Mouse (Mus musculus): ENCODE results near the gene Trmo.

The Trmo gene

DNA sequence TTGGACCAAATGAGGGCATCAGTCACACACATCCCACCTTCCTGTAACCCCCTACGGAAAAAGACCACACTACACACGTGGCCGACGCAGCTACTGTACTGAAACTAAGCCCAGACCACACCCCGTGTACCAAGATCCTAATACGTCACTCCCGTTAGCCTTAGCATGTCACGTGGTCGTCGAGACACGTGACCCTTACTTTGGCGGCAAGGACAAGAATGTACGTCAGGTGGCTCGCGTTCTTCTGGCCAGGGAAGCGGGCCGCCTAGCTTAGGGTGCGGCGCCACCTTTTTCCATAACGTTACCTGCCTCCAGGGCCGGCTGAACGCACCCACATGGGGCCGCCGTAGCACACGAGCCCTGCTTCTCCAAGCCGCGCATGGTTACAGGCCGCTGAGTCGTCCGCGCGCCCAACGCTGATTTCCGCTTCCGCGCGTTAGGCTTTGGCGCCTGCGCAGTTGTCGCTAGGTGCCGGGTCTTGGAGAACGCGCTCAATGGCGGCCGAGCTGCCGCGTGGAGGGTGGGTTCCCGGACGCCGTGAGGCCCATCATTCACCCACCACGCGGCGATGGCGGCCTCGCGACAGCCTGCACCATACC, at the start of gene Trmo:
Gene Trmo, minus strand, starts transcription at position 425 of the 599 bp plus-strand sequence.
- DNase-seq (ENCODE audit: low spot score): peak; percentile 81

- no peak for DNase-seq (ENCODE audit: low spot score)
These were observed 43.3 kb upstream of the Trmo start for GRCm38 (mm10) chr4:46432339-46433036.

- no peak for DNase-seq (ENCODE audit: low spot score)
These were observed 39.8 kb upstream of the Trmo start for GRCm38 (mm10) chr4:46428903-46429499.

- DNase-seq (ENCODE audit: low spot score): no peak
These were observed 33.4 kb upstream of the Trmo start for GRCm38 (mm10) chr4:46422625-46423024.

DNA sequence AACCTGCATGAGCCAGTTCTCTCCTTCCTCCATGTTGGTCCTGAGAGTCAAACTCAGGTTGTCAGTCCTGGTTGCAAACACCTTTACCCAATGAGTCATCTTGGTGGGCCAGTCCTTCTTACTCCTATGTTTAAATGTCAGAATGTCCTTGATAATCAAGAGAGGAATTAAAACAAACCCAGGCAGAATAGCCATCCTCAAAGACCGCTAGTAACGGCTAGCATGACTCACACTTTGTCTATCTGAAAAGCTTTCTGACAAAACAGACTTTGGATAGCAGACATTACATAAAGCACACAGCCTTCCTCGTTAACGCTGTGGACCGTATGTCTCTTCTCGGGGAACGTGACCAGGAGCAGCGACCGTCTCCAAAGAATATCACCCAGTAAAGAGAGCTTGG, 29.6 kb upstream of the Trmo start:
- DNase-seq (ENCODE audit: low spot score): no peak

DNA sequence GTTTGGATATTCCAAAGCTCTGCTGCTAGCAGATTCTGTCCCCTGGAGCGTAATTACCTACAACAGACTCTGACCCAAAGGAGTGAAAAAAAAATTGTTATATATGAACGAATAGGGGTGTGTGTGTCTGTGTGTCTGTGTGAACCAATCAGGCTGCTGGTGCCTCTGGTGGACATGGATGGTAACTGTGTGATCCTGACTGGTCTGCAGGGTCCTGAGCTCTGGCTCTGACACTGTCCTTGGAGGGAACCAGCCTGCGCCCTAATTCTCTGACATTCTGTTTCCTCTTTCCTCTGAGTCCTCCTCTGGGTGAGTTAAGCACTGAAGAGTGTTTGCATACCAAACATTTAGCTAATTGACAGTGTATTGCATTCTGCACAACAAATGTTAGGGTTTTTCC, 28.3 kb upstream of the Trmo start:
- no peak for DNase-seq (ENCODE audit: low spot score)

GRCm38 (mm10) chr4:46413406-46413805, 24.2 kb upstream of the Trmo start, which contains the start of gene Hemgn:
TSS of gene Hemgn (minus strand) at chr4:46413506.
- DNase-seq (ENCODE audit: low spot score): no peak

- DNase-seq (ENCODE audit: low spot score): no peak
These were observed 22.9 kb upstream of the Trmo start for GRCm38 (mm10) chr4:46412113-46412512.

GRCm38 (mm10) chr4:46411489-46411888, 22.3 kb upstream of the Trmo start:
- no peak for DNase-seq (ENCODE audit: low spot score)

- DNase-seq (ENCODE audit: low spot score): no peak
These were observed 21.4 kb upstream of the Trmo start for GRCm38 (mm10) chr4:46410677-46411076.

DNA sequence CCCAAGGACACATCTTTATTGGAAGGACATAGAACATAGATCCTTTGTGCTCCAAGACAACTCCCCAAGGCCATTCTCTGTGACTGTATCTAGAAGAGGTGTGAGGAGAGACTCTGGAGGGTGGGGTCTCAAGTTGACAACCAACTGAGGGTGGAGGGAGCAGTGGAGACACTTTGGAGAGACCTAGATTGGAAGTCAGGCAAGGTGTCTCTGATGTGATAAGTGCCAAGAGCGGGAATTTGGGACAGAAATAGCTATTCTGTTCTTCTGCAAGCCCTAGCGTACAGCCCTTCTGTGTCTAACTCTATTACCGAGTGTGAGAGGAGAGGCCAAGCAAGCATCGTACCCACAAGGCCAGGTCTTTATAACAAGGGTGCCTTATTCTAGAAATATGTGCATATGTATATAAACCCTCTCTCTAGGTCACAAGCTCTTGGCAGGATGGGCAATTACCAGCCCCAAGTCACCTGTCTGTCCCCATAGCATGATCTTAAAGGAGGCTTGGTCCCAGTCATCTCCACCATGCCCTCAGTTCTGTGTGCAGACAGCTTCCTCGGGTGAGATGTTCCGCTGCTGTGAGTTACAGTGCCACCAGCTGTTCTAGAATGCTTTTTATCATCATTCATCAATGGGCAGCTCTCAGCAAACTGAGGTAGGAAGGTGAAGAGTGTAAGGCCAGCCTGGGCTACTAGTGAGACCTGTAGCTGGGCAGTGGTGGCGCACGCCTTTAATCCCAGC, 17.9 kb upstream of the Trmo start:
- no peak for DNase-seq (ENCODE audit: low spot score)

DNA sequence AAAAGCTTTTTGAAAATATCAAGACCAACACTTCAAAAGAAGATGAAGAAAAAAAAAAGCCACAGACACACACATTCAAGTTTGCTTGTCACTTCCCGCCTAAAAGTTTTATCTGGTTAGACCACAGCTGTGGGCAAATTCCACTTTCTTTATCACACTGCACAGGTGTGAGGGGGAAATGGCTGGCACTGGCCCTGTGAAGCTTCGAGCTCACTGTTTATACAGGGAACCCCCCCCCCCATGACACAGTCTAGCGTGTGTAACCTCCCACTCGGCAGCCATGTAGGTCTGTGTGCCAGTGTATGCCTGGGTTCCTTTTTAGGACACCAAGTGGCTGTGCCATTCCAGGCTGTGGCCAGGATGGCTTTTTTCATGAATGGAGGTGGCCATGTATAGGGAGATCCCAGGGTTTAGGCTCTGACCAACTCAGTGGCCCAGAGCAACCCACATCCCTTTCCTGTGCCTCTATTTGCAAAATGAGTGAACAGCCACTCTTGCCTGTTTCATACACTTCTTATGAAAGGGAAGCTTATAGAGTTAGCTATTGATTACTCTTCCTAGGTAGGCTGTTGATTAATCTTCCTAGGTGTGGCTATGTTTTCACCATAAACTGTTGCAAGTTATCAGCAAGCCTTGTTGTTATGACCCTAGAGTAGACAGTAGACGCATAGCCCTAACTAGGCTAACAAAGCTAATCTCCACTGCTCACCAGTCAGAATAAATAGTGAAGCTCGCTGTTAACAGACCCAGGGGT, 15.0 kb upstream of the Trmo start:
- no peak for DNase-seq (ENCODE audit: low spot score)

DNA sequence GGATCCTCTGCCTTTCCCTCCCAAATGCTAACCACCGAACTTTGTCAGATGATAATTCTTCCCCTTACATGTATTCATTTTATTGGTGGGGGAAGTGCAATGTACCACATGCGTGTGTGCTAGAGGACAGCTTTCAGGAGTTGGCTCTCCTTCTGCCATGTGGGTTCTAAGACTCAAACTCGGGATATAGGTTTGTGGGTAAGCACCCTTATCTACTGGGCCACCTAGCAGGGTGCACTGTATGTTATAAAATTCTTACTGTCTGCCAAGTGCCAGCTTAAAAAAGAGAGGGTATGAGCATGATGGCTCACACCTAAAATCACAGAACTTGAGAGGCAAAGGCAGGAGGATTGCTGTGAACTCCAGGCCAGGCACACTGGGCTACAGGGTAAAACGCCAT, 9.6 kb upstream of the Trmo start:
- DNase-seq (ENCODE audit: low spot score): no peak

GRCm38 (mm10) chr4:46395736-46396135, 6.5 kb upstream of the Trmo start:
- DNase-seq (ENCODE audit: low spot score): no peak

GRCm38 (mm10) chr4:46394388-46394787, 5.2 kb upstream of the Trmo start:
- DNase-seq (ENCODE audit: low spot score): no peak

- no peak for DNase-seq (ENCODE audit: low spot score)
These were observed 1.2 kb upstream of the Trmo start for GRCm38 (mm10) chr4:46390390-46390970.

DNA sequence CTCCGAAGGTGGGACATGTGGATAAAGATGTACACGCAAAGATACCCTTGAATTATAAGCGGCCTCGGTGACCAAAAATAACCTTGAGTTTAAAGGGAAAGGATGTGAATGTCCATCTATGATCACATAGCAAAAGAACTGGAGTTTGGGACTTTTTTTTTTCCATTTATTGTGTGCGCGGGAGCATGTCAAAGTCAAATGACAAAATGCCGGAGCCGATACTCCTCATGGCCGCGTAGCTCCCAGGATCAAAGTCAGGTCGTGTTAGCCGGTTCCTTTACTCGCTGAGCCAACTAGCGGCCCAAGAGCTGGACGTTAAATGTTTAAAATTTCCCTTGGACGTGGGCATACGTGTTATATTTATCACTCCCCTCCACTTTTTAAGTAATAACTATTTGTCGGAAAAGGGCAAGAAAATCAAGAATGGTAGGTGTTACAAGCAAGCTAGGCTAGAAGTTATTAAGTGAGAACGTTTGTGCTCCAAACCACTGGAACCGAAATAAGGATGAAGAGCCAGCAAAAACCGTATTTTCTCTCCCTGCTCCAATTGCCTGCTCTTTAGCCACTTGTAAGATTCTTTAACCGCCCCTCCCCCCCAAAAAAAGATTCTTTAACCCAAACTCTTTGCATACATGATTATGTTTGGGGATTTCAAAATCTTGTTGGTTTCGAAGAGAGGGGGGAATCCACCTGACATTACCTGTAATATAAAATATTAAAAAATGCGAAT, 540 bp upstream of the Trmo start:
- DNase-seq (ENCODE audit: low spot score): no peak

DNA sequence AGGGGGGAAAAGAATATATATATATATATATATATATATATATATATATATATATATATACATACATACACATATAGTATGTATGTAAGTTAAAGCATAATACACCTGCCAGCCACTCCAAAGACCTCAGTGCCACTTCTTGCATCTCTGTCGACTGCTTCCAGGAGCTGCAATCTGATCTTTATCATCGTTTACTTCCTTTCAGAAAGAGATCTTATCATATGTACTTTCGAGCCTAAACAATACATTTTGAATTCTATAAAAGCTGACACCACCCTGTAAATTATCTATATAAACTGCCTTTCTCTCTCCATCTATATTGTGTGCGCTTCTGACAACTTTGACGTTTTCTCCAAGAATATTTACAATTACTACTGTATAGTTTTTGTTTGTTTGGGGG, 681 bp downstream of the Trmo start:
- DNase-seq (ENCODE audit: low spot score): no peak

DNA sequence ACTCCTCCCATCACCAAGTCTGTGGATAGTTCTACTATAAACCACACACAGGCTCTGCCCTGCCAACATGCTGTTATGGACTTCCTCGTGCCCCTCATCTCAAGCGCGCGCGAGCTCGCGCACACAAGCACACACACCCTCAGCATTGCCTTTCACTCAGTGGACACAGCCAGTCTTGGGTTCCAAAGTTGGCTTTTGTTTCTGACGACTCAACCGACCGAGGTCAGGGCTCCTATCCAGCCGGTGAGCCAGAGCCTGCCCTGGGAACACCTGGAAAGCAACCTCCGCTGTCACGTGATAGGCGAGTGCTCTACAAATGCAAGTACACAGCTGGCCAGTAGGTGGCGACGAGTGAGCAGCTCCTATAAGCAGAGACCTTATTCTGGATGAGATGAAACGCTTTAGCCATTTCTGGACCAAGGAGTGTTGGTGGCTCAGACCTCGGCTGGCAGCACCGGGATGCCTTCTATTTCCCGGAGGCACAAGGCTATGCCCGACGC, 14.3 kb downstream of the Trmo start:
- DNase-seq (ENCODE audit: low spot score): peak; percentile 37

DNA sequence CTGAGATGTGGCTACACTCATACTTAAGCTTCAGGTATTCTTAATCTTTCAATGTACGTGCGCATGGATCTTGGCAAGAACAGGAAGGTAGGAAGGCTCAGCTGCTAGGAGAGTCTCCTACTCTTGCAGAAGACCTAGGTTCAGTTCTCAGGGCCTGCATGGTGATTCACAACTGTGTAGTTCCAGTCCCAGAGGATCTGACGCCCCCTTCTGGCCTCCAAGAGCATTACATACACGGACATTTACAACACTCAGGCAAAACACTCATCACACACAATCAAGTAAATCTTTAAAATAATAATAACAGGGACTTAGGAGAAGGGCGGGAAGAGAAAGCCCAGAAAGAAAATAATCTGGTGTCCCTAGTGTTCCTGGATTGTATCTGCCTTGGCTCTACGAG, 14.8 kb downstream of the Trmo start:
- no peak for DNase-seq (ENCODE audit: low spot score)

DNA sequence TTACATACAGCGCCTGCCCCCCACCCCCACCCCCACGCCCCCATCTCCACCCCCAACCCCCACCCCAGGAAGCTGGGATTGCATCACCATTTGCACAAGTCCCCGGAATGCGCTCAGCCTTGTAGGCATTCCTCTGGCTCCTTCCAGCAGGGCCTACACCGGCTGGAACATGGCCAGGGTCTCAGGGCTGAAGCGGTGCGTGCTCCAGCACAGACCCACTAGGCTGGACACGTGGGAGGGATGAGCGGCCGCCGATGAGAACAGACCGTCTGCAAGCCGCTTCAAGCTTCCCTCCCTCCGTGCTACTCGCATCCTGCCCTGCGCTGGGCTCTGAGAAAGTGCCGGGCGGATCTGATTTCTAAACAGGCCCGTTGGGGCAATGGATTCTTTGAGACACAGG, 18.2 kb downstream of the Trmo start:
- no peak for DNase-seq (ENCODE audit: low spot score)

Measured in urinary bladder, postnatal 10 days (tissue).